In genomic region chr7:132227075-132227640, GRCm38 (mm10) we compare ENCODE assay signal across 8 mouse cellular contexts.
A peak's percentile ranks its signal among the peaks of the same experiment; 100 is the strongest.
DNase-seq lines count a peak whose midpoint lies in the region; ATAC-seq and TF ChIP-seq lines count a peak whose summit lies in the region.

No protein-coding gene starts in this region.

- WGBS in heart, embryonic 16.5 days = 61% methylated on average over 8 of the region's 8 CpGs
- 77% methylated on average over 8 of the region's 8 CpGs for WGBS in lung, embryonic 14.5 days
- WGBS in intestine, embryonic 16.5 days = 78% methylated on average over 8 of the region's 8 CpGs

- no peak for DNase-seq in heart, postnatal 4 days
- no peak for DNase-seq in lung, embryonic 14.5 days
- no peak for DNase-seq in lung, postnatal 4 days
- DNase-seq in Muller cell, postnatal 12 days (ENCODE audit: inconsistent ontology term) = peak; percentile 87
- no peak for DNase-seq in adipocyte (ENCODE audit: low spot score)
- DNase-seq in layer of hippocampus, adult 2 months (ENCODE audit: low spot score in 2 of 2) = no peak

- 0 out of 2 replicates have a peak, but pooled peaks cover 4% of the 10 kb centered on the region for H3K4me1 ChIP-seq in heart, embryonic 16.5 days (ENCODE audit: control insufficient read depth, insufficient read depth, low read length)
- H3K4me1 ChIP-seq in lung, embryonic 14.5 days (ENCODE audit: insufficient read depth) = 0 out of 2 replicates have a peak, but pooled peaks cover 4% of the 10 kb centered on the region
- no peaks in the 10 kb centered on the region; the same call in 1 of the 2 replicates for H3K4me1 ChIP-seq in intestine, embryonic 16.5 days (ENCODE audit: control insufficient read depth, insufficient read depth, low read length)

- no peaks in the 10 kb centered on the region for H3K27me3 ChIP-seq in heart, embryonic 16.5 days (ENCODE audit: control insufficient read depth, insufficient read depth, low read length)
- H3K27me3 ChIP-seq in lung, embryonic 14.5 days (ENCODE audit: insufficient read depth, low read length) = no peaks in the 10 kb centered on the region
- H3K27me3 ChIP-seq in intestine, embryonic 16.5 days (replicated peaks; ENCODE audit: control insufficient read depth, insufficient read depth, low read length) = no peaks in the 10 kb centered on the region

- no peaks in the 10 kb centered on the region for H3K36me3 ChIP-seq in heart, embryonic 16.5 days (ENCODE audit: control insufficient read depth, insufficient read depth)
- no peaks in the 10 kb centered on the region for H3K36me3 ChIP-seq in lung, embryonic 14.5 days (ENCODE audit: insufficient read depth)
- no peaks in the 10 kb centered on the region for H3K36me3 ChIP-seq in intestine, embryonic 16.5 days (ENCODE audit: control insufficient read depth, insufficient read depth, low read length)

- no peak overlapping the region for H3K9ac ChIP-seq in heart, embryonic 16.5 days (ENCODE audit: low read length)
- no peak overlapping the region for H3K9ac ChIP-seq in lung, embryonic 14.5 days
- H3K9ac ChIP-seq in intestine, embryonic 16.5 days (ENCODE audit: low read depth, low read length) = no peak overlapping the region

- H3K4me2 ChIP-seq in heart, embryonic 16.5 days (ENCODE audit: low read depth, low read length) = no peak overlapping the region
- no peak overlapping the region for H3K4me2 ChIP-seq in lung, embryonic 14.5 days
- H3K4me2 ChIP-seq in intestine, embryonic 16.5 days (ENCODE audit: low read depth, low read length) = no peak overlapping the region

- no peak overlapping the region for H3K4me3 ChIP-seq in heart, embryonic 16.5 days (ENCODE audit: low read length)
- no peak overlapping the region for H3K4me3 ChIP-seq in lung, embryonic 14.5 days (ENCODE audit: low read depth, low read length)
- H3K4me3 ChIP-seq in intestine, embryonic 16.5 days (ENCODE audit: low read length) = no peak overlapping the region
- H3K4me3 ChIP-seq in layer of hippocampus, adult 2 months = no peak overlapping the region

- no peak overlapping the region for H3K27ac ChIP-seq in heart, embryonic 16.5 days (ENCODE audit: low read length)
- no peak overlapping the region for H3K27ac ChIP-seq in lung, embryonic 14.5 days (ENCODE audit: low read depth)
- H3K27ac ChIP-seq in intestine, embryonic 16.5 days (ENCODE audit: low read length) = peak overlapping the region; percentile 29; the same call in 1 of the 2 replicates
- H3K27ac ChIP-seq in layer of hippocampus, adult 2 months = no peak overlapping the region

- 0 out of 2 replicates have a peak, but pooled peaks have one; percentile 25 for ATAC-seq in heart, embryonic 16.5 days (replicated peaks; ENCODE audit: extremely low read depth, insufficient read depth, low FRiP score)
- peak; percentile 10 for ATAC-seq in lung, embryonic 14.5 days (ENCODE audit: insufficient read depth)
- ATAC-seq in intestine, embryonic 16.5 days = peak; percentile 21; the same call in 1 of the 2 replicates

- no peaks in the 10 kb centered on the region for H3K9me3 ChIP-seq in heart, embryonic 16.5 days (replicated peaks; ENCODE audit: control insufficient read depth, low read length)
- H3K9me3 ChIP-seq in lung, embryonic 14.5 days (ENCODE audit: low read depth, low read length) = no peaks in the 10 kb centered on the region
- no peaks in the 10 kb centered on the region for H3K9me3 ChIP-seq in intestine, embryonic 16.5 days (ENCODE audit: control insufficient read depth, low read length)

- no peak for TF ChIP-seq CTCF in lung, embryonic 14.5 days (IDR thresholded peaks at IDR 0.05; ENCODE audit: low read depth)
- TF ChIP-seq CTCF in layer of hippocampus, adult 2 months (conservative IDR thresholded peaks at IDR 0.05) = no peak
